Mouse (Mus musculus): ENCODE data around the gene Sirt4.

Sirt4 gene

DNA sequence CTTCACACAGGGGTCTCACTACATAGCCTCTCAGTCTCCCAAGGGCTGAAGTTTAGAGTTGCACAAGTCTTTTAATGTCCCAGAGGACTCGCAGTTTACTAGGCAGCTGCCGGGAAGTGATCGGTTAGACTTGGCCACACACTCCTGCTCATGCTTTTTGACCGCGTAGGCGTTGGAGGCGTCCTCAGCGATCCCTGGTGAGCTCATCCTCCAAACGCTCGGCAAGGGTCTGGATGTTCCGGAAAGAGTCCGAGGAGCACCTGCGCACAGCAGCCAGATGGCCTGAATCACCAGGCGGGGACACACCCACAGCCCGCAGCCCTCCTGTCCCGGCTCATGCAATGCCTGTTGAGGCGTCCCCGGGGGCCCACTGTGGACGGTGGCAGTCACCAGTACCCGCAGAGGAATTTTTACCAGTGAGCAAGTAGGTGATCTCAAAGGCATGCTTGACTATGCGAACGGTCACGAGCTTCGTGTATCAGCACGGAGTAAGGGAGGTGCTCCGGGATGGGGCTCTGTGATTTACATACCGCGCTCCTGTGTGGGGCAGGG, 7.3 kb upstream of the Sirt4 start:
- DNase-seq (ENCODE audit: low read depth, low spot score), result peak; percentile 72

DNA sequence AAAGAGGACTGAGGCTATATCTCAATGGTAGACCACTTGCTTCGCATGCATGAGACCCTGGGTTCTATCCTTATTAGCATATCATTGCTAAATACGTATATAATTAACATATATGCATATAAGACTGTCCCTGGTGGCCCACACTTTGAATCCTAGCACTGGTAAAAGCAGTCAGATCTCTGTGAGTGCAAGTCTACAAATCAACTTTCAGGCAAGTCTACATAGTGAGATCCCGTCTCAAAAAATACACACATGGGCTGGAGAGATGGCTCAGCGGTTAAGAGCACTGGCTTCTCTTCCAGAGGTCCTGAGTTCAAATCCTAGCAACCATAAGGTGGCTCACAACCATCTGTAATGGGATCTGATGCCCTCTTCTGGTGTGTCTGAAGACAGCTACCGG, 6.6 kb upstream of the Sirt4 start:
- DNase-seq (ENCODE audit: low read depth, low spot score), result peak; percentile 57

DNA sequence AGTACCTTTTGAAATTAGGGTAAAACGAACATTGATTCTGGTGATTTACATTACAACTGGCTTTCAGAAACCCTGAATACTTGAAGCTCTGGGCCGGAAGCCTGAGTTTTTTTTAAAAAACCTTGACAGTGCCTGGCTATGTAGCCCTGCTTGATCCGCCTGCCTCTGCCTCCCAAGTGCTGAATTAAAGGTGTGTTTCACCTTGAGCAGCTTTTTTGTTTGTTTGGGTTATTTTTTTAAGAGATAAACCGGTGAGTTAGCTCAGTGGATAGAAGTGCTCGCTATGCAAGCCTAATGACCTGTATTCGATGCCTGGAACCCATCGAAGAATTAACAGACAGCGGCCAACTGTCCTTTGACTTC, 6.1 kb upstream of the Sirt4 start:
- DNase-seq (ENCODE audit: low read depth, low spot score), result no peak

GRCm38 (mm10) chr5:115489699-115490637, 5.4 kb upstream of the Sirt4 start:
- DNase-seq (ENCODE audit: low read depth, low spot score), result peak; percentile 96

DNA sequence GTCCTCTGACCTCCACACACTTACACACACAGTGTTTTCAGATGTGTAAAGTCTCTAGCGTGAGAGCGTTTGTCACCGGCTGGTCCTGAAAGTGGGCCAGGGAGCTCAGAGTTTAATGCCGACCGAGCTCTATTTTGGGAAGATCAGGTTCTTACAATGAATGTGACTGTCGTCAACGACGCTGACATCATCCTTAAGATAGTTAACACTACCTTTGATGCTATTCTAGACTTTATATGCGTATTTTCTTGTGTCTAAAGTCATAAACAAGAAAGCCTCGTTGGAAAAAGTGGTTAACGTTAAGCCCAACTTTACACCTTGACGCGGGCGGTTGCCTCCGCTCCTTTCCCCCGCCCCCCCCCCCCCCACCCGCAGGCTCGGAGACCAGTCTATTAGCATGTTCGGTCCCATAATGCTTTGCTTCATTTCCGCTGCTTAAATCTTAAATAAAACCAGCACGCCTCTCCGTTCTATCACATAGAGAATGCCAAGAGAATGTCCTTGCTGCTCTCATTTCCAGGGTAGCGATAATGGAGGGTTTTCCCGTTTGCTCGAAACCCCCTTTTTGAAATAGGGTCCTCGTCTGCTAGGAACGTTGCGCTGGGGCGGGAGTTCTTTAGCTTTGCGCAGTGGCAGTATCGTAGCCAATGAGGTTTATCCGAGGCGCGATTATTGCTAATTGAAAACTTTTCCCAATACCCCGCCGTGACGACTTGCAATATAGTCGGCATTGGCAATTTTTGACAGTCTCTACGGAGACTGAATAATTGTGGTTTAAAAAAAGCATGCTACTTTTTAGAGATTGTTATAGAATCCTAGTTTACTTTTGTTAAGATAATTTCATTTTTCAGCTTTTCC, 4.5 kb upstream of the Sirt4 start:
- peak; percentile 89 for DNase-seq (ENCODE audit: low read depth, low spot score)

DNA sequence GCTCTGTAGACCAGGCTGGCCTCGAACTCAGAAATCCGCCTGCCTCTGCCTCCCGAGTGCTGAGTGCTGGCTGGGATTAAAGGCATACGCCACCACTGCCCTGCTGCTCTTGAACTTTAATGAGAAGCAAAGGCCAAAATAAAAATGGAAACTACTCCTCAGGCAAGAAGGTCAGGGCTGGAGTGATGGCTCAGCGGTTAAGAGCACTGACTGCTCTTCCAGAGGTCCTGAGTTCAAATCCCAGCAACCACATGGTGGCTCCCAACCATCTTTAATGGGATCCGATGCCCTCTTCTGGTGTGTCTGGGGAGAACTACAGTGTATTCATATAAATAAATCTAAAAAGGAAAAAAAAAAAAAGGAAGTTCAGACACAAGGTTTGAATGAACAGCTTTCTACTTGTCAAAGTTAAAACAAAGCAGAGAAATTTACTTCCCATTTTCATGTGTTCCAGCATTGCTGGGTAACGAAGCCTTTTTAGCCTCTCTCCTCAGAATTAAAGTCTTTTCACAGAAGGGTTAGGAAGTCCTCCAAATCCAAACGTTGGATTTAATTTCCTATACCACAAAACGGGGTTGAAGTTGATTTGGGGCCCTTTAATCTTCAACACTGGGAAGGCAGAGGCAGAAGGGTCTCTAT, 3.5 kb upstream of the Sirt4 start:
- peak; percentile 63 for DNase-seq (ENCODE audit: low read depth, low spot score)

- DNase-seq (ENCODE audit: low read depth, low spot score), result no peak
These were observed 2.8 kb upstream of the Sirt4 start for GRCm38 (mm10) chr5:115487353-115487752.

DNA sequence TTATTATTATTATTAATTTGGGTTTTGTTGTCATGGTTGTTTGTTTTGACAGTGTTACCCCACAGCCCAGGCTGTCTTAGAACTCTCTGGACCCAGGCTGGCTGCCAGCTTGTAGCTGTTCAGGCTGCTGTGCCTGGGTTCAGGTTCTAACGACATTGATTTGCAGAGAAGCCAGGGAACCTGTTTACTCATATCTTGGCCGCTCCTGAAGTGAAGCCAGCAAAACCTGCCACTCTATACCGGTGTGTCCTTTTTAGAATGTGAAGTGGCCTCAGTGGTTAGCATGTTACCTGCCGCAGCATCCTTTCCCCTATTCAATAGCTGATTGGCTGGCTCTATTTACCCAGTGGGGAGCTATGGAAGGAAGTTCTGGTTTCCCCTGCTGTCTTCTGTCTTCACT, 2.2 kb upstream of the Sirt4 start:
- no peak for DNase-seq (ENCODE audit: low read depth, low spot score)

DNA sequence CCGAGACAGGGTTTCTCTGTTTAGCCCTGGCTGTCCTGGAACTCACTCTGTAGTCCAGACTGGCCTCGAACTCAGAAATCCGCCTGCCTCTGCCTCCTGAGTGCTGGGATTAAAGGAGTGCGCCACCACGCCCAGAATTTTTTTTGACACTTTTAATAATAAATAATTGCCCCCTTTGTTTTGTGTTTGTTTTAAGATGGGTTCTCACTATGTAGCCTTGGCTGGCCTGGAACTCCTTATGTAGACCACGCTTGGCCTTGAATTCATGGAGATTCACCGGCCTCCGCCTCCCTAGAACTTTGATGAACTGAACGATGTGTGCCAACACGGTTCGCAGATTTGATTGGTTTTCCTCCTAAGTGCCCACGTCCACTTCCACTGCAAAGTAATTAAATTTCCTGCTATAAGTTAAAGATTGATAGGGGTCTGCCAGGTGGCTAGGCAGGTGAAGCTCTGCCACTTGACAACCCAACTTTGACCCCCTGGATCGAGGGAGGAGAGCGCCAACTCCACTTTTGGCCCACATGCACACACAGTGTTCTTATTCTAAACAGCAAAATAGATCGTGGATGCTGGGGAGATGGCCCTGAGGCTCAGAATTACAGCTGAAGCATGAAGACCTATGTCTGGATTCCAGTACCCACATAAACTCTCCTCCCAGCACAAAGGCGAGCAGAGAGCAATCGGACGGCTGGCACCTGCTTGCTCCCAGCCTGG, 1.1 kb upstream of the Sirt4 start:
- DNase-seq (ENCODE audit: low read depth, low spot score), result no peak

DNA sequence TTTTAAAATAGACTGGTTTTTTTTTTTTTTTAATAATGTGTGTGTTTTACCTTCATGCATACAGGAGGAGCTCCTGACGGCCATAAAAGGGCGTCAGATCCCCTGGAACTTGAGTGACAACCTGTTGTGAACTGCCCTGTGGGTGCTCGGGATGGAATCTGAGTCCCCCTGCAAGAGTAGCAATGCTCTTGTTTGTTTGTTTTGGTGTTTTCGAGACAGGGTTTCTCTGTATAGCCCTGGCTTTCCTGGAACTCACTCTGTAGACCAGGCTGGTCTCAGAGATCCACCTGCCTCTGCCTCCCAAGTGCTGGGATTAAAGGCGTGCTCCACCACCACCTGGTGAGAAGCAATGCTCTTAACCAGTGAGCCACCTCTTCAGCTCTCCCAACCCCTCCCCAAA, 471 bp upstream of the Sirt4 start:
- DNase-seq (ENCODE audit: low read depth, low spot score), result no peak

GRCm38 (mm10) chr5:115483385-115483784, 1.1 kb downstream of the Sirt4 start:
- DNase-seq (ENCODE audit: low read depth, low spot score), result peak; percentile 52

- DNase-seq (ENCODE audit: low read depth, low spot score), result no peak
These were observed 1.9 kb downstream of the Sirt4 start for GRCm38 (mm10) chr5:115482390-115483265.

- DNase-seq (ENCODE audit: low read depth, low spot score), result no peak
These were observed 4.4 kb downstream of the Sirt4 start for GRCm38 (mm10) chr5:115480101-115480500.

- DNase-seq (ENCODE audit: low read depth, low spot score), result no peak
These were observed 5.0 kb downstream of the Sirt4 start for GRCm38 (mm10) chr5:115479561-115479960.

- no peak for DNase-seq (ENCODE audit: low read depth, low spot score)
These were observed 8.3 kb downstream of the Sirt4 start for GRCm38 (mm10) chr5:115476107-115476727.

DNA sequence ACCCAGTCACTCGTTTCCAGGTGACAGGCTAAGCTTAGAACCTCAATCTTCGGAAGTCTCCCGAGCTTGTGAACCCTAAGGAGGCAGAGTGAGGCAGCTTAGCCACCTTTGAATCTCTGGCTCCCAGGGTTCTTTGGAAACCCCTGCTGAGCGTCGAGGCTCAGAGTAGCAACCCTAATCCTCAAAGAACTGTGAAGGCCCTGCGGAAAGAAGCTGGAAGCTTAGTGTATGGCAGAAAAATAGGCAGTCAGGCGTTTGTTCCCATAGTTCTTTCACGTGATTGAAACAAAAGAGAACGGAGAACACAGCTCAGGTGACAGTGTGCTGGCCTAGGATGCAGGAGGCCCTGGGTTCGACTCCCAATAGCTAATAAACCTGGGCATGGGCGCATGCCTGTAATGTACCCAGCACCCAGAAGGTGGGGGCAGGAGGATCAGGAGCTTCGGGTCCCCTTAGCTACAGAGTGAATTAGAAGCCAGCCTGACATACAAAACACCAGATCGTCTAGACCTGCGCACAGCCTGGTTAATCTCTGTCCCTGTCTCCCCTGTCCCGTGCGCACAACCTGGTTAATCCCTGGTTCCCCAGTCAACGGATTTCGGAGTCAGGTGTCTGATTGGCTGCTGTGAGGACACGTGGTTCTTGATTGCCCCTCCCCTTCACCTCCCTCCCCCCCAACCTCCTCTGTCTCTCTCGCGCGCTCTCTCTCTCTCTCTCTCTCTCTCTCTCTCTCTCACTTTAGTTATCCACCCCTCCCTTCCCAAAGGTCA, 9.0 kb downstream of the Sirt4 start:
- peak; percentile 28 for DNase-seq (ENCODE audit: low read depth, low spot score)

DNA sequence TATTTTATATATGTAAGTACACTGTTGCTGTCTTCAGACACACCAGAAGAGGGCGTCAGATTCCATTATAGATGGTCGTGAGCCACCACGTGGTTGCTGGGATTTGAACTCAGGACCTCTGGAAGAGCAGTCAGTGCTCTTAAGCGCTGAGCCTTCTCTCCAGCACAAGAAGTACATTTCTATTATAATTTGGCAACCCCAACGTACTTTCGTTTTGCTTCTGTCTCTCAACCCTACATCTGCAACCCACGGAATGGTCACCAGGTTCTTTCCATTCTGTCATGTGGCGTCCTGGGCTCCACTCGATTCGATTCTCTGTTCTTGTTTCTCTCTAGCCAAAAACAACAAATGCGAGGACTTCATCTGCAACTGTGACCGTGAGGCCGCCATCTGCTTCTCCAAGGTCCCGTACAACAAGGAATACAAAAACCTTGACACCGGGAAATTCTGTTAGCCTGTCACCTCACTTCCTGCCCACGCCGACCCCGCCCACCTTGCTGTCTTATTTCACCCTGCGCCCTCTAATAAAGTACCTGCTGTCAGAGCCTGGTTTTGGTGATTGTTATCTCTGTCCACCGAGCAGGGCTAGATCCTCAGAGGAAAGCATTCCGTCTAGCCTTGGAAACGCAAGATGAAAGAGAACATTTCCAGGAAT, 10.2 kb downstream of the Sirt4 start:
- DNase-seq (ENCODE audit: low read depth, low spot score), result peak; percentile 68

- peak; percentile 63 for DNase-seq (ENCODE audit: low read depth, low spot score)
These were observed 11.3 kb downstream of the Sirt4 start for GRCm38 (mm10) chr5:115473191-115473590.

Data from A20 (cell line).